Mouse (Mus musculus): ENCODE measurements around the gene Mettl16. TPM values are rescaled to one million over a fixed set of nuclear protein-coding genes. Genes with fewer than 3 reads are reported as not detected.
A peak's percentile ranks its signal among the peaks of the same experiment; 100 is the strongest.

The Mettl16 gene
- polyA plus RNA-seq, 1 experiment from 2014 or later = 54.3 TPM

- Histone ChIP-seq H3K4me3 (no peak overlapping the region), H3K9ac (replicated peaks) (no peak overlapping the region), H3K27me3 (no peaks in the 10 kb centered on the region), H3K9me3 (no peaks in the 10 kb centered on the region), H3K27ac (replicated peaks) (0 out of 2 replicates have a peak overlapping the region, but pooled peaks have one; percentile 11), H3K4me1 (peaks cover 19% of the 10 kb centered on the region), H3K4me2 (replicated peaks) (no peak overlapping the region), H3K36me3 (peaks cover 6% of the 10 kb centered on the region)
- ATAC-seq (replicated peaks) = peak; percentile 42; the same call in 1 of the 2 replicates
- WGBS = 73% methylated on average over 4 of the region's 4 CpGs
Observed at GRCm38 (mm10) chr11:74866640-74867039, 96.0 kb downstream of the Mettl16 start.

- H3K9me3 ChIP-seq = no peaks in the 10 kb centered on the region
- peaks cover 20% of the 10 kb centered on the region for H3K4me1 ChIP-seq
- H3K4me3 ChIP-seq = no peak overlapping the region
- no peak overlapping the region for H3K27ac ChIP-seq (replicated peaks)
- H3K4me2 ChIP-seq (replicated peaks) = no peak overlapping the region
- H3K36me3 ChIP-seq = peaks cover 6% of the 10 kb centered on the region
- no peak for ATAC-seq (replicated peaks)
- 75% methylated on average over 2 of the region's 2 CpGs for WGBS
- H3K27me3 ChIP-seq = no peaks in the 10 kb centered on the region
- no peak overlapping the region for H3K9ac ChIP-seq (replicated peaks)
Observed at GRCm38 (mm10) chr11:74867181-74867580, 96.6 kb downstream of the Mettl16 start.

GRCm38 (mm10) chr11:74868046-74868760 is 97.6 kb downstream of the Mettl16 start:
- ATAC-seq (replicated peaks) = no peak
- no peak overlapping the region for H3K4me3 ChIP-seq
- H3K9ac ChIP-seq (replicated peaks) = no peak overlapping the region
- H3K27ac ChIP-seq (replicated peaks) = no peak overlapping the region
- no peaks in the 10 kb centered on the region for H3K9me3 ChIP-seq
- WGBS = 88% methylated on average over 13 of the region's 13 CpGs
- no peaks in the 10 kb centered on the region for H3K27me3 ChIP-seq
- H3K4me2 ChIP-seq (replicated peaks) = no peak overlapping the region
- H3K4me1 ChIP-seq = peaks cover 20% of the 10 kb centered on the region
- H3K36me3 ChIP-seq = peaks cover 6% of the 10 kb centered on the region

GRCm38 (mm10) chr11:74869603-74870002 is 99.0 kb downstream of the Mettl16 start:
- ATAC-seq (replicated peaks) = no peak
- Histone ChIP-seq H3K4me1 (peaks cover 23% of the 10 kb centered on the region), H3K4me3 (no peak overlapping the region), H3K36me3 (peaks cover 6% of the 10 kb centered on the region; the same call in 1 of the 2 replicates), H3K9ac (replicated peaks) (no peak overlapping the region), H3K4me2 (replicated peaks) (no peak overlapping the region), H3K9me3 (no peaks in the 10 kb centered on the region), H3K27ac (replicated peaks) (no peak overlapping the region), H3K27me3 (no peaks in the 10 kb centered on the region)
- 91% methylated on average over 6 of the region's 6 CpGs for WGBS

DNA sequence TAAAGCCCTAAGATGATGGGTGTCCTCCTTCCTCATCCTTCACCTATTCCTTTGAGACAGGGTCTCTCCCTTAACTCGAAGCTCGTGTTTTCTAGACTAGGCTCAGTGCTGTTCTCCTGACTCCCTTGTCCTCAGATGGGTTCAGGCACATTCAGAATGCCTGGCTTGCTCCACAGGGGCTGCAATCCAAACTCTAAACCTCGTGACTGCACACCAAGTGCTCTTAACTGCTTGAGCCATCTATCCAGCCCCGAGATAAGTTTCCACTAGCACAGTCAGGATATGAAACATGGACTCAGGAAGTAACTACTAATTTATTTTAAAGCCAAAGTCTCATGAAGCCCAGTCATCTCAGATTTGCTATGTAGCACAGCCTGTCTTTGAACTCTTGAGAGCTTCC is 99.9 kb downstream of the Mettl16 start:
- ATAC-seq (replicated peaks) = no peak
- WGBS = 84% methylated on average over 4 of the region's 4 CpGs
- Histone ChIP-seq H3K9ac (replicated peaks) (no peak overlapping the region), H3K4me2 (replicated peaks) (no peak overlapping the region), H3K27ac (replicated peaks) (no peak overlapping the region), H3K4me3 (no peak overlapping the region), H3K4me1 (peaks cover 23% of the 10 kb centered on the region), H3K27me3 (no peaks in the 10 kb centered on the region), H3K9me3 (no peaks in the 10 kb centered on the region), H3K36me3 (0 out of 2 replicates have a peak, but pooled peaks cover 2% of the 10 kb centered on the region)

DNA sequence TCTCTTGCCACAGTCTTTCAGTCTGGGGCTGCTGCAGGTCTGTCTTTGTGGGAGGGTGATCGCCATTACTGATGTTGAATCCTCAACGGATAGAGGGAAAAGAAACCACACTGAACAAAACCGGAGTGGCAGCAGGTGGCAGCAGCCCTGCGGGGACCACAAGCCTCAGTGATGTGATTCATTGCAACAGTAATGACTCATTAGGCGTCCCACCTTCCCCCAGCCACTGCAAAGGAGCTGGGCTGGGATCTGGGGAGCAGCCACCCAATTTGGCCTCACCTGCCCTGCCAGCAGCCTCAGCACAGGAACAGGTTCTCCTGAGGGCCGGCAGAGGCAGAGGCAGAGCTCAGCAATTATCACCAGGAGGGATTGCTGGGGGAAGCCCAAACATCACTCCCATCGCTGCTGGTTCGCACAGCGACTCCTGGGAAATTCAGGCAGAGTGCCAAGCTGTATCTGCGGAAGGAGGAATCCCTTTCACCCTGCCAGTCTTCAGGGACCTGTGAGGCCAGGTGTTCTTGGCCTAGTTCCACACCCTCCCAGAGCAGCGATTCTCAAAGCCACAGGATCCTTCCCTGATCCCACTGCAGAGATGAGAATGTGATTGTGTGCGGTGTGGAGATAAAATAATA is 100.5 kb downstream of the Mettl16 start:
- Histone ChIP-seq H3K27ac (replicated peaks) (peak overlapping the region; percentile 41), H3K36me3 (0 out of 2 replicates have a peak, but pooled peaks cover 2% of the 10 kb centered on the region), H3K4me1 (peaks cover 25% of the 10 kb centered on the region), H3K9ac (replicated peaks) (no peak overlapping the region), H3K4me3 (no peak overlapping the region), H3K4me2 (replicated peaks) (peak overlapping the region; percentile 16; the same call in 1 of the 2 replicates), H3K9me3 (no peaks in the 10 kb centered on the region), H3K27me3 (no peaks in the 10 kb centered on the region)
- WGBS = 10% methylated on average over 12 of the region's 12 CpGs
- ATAC-seq (replicated peaks) = no peak

- no peak for ATAC-seq (replicated peaks)
- Histone ChIP-seq H3K27me3 (no peaks in the 10 kb centered on the region), H3K27ac (replicated peaks) (no peak overlapping the region), H3K9ac (replicated peaks) (no peak overlapping the region), H3K9me3 (no peaks in the 10 kb centered on the region), H3K4me2 (replicated peaks) (no peak overlapping the region), H3K36me3 (no peaks in the 10 kb centered on the region), H3K4me3 (no peak overlapping the region), H3K4me1 (peaks cover 28% of the 10 kb centered on the region)
- WGBS = 64% methylated on average over 3 of the region's 3 CpGs
Observed at GRCm38 (mm10) chr11:74874630-74875029, 104.0 kb downstream of the Mettl16 start.

GRCm38 (mm10) chr11:74876801-74877200 is 106.2 kb downstream of the Mettl16 start:
- Histone ChIP-seq H3K27me3 (no peaks in the 10 kb centered on the region), H3K9ac (replicated peaks) (no peak overlapping the region), H3K9me3 (no peaks in the 10 kb centered on the region), H3K4me1 (peaks cover 18% of the 10 kb centered on the region), H3K4me3 (peak overlapping the region; percentile 16; the same call in 1 of the 2 replicates), H3K27ac (replicated peaks) (peak overlapping the region; percentile 79), H3K36me3 (no peaks in the 10 kb centered on the region), H3K4me2 (replicated peaks) (peak overlapping the region; percentile 30)
- ATAC-seq (replicated peaks) = peak; percentile 90
- WGBS = 1% methylated on average over 9 of the region's 9 CpGs

Small RNA genes lying within 50 kb of the gene (microRNA-seq; reads per million reads assigned to microRNA genes)
- gene Mir6926 = 0.66 reads per million

Other genes with a start within 250 kb of the Mettl16 start
- gene Rap1gap2, start 159.9 kb upstream of the Mettl16 start, polyA plus RNA-seq (2015; fragmentation: Nextera tagmentation; extraction: Ambion mirVana) = 8.9 and 10.1 TPM in 2 replicates
- 3.1 and 3.7 TPM in 2 replicates for gene Ccdc92b, start 151.2 kb upstream of the Mettl16 start, polyA plus RNA-seq (2015; fragmentation: Nextera tagmentation; extraction: Ambion mirVana)
- gene Cluh, start 121.3 kb upstream of the Mettl16 start, polyA plus RNA-seq (2015; fragmentation: Nextera tagmentation; extraction: Ambion mirVana) = 11.9 and 12.5 TPM in 2 replicates
- gene Pafah1b1, start 46.2 kb upstream of the Mettl16 start, polyA plus RNA-seq (2015; fragmentation: Nextera tagmentation; extraction: Ambion mirVana) = 58.3 and 59.8 TPM in 2 replicates
- gene Mnt, start 60.1 kb downstream of the Mettl16 start, polyA plus RNA-seq (2015; fragmentation: Nextera tagmentation; extraction: Ambion mirVana) = 10.0 and 10.1 TPM in 2 replicates
- gene Sgsm2, start 126.2 kb downstream of the Mettl16 start, polyA plus RNA-seq (2015; fragmentation: Nextera tagmentation; extraction: Ambion mirVana) = 14.3 and 14.6 TPM in 2 replicates
- gene Tsr1, start 127.2 kb downstream of the Mettl16 start, polyA plus RNA-seq (2015; fragmentation: Nextera tagmentation; extraction: Ambion mirVana) = 34.4 and 34.5 TPM in 2 replicates
- gene Smg6, start 155.0 kb downstream of the Mettl16 start, polyA plus RNA-seq (2015; fragmentation: Nextera tagmentation; extraction: Ambion mirVana) = 18.4 and 19.0 TPM in 2 replicates
- 41.6 and 45.1 TPM in 2 replicates for gene Srr, start 155.1 kb downstream of the Mettl16 start, polyA plus RNA-seq (2015; fragmentation: Nextera tagmentation; extraction: Ambion mirVana)